Mouse (Mus musculus) spleen, postnatal 10 days (tissue): Measurements from ENCODE around the gene Oosp2.
A peak's percentile ranks its signal among the peaks of the same experiment; 100 is the strongest.

ENCODE experiments used
- DNase-seq, 2 experiments: peaks; one replicate each; pipeline ENCODE4 v3.0.0; 2021 to 2022; ENCODE audit warnings: low spot score in 2 of 2

Oosp2 gene

GRCm38 (mm10) chr19:11660459-11660858 is at the start of gene Oosp2:
TSS of gene Oosp2 (minus strand) at chr19:11660559.
- DNase-seq: no peak

DNA sequence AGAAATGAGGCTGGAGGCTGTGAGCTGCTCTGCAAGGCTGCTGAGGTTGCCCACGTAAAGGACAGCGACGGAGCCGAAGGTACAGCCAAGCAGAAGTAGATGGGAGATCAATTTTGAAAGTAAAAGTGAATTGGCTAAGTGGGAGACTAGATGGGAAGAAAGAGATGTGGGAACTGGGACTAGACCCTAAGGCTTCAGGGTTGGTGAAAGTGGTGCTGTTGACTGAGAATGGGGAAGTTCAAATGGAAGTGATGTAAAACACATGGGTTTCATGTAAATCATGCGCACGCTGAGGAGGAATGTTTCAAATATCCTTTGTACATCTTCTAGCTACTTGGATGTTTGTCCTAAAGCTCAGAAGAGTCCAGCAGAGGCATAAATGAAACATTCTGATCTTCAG is 38.0 kb upstream of the Oosp2 start:
- DNase-seq: no peak

DNA sequence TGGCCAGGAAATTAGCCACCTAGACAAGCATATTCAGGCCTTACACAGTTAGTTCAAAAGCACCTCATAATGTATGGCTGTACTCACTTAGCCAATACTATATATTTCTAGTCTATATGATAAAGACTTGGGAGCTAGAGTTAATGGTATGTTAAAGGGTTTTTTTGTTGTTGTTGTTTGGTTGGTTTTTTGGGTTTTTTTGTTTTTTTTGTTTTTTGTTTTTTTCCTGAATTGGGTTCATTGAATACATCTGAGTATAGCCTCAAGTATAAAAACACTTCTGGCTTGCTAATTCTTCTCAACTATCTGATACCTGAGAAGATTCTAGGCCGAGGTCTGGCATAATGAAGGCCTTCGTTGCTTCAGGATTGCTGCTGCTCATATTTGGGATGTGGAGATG is 36.4 kb upstream of the Oosp2 start, which contains the start of gene Oosp3:
Gene Oosp3, plus strand, starts transcription at position 301 of the 400 bp plus-strand sequence.
- no peak for DNase-seq

DNA sequence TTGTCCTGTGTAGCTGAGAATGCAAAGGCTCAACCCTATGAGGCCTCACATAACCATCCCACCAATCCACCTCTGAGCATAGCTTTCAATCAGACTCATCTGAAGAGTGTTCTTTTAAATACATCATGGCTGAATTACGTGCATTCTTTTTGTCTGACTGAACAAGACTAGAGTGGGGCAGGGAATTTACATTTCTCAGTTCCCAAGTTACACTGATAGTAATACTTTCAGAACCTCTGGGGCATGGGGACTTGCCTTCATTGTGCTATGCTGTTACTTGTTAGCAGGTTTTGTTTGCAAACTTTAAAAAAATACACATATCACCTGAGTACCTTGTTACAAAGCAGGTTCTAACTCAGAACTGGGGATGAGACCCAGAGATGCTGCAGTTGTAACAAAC is 31.1 kb upstream of the Oosp2 start:
- no peak for DNase-seq

DNA sequence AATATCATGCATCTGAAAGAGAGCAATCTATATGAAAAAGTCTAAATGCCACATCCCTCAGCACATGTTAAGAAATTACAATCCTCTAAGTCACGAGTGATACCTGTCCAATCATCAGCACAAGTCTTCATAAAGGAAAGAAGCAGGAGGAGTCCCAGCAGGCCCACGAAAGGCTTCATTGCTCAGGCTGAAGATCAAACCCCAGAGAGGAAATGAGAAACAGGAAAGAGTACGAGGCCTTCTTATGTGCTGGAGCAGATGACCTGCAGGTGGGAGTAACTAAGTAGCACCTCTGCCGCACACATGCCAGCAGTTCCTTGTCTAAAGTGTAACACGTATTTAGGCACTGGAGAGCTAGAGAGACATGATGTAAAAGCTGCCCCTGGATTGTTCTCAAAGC is 30.5 kb upstream of the Oosp2 start, which contains the start of gene Oosp1:
Gene Oosp1, minus strand, starts transcription at position 312 of the 400 bp plus-strand sequence.
- DNase-seq: no peak

DNA sequence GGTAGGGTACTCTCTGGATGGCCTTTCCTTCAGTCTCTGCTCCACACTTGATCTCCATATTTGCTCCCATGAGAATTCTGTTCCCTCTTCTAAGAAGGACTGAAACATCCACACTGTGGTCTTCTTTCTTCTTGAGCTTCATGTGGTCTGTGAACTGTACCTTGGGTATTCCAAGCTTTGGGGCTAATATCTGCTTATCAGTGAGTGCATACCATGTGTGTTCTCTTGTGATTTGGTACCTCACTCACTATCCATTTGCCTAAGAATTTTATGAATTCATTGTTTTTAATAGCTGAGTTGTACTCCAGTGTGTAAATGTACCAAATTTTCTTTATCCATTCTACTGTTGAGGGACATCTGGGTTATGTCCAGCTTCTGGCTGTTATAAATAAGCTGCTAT is 1.2 kb upstream of the Oosp2 start:
- no peak for DNase-seq

GRCm38 (mm10) chr19:11659142-11659541 is 1.2 kb downstream of the Oosp2 start:
- no peak for DNase-seq

- no peak for DNase-seq
These were observed 10.8 kb downstream of the Oosp2 start for GRCm38 (mm10) chr19:11649564-11649963.

GRCm38 (mm10) chr19:11646166-11646565 is 14.2 kb downstream of the Oosp2 start:
- no peak for DNase-seq

DNA sequence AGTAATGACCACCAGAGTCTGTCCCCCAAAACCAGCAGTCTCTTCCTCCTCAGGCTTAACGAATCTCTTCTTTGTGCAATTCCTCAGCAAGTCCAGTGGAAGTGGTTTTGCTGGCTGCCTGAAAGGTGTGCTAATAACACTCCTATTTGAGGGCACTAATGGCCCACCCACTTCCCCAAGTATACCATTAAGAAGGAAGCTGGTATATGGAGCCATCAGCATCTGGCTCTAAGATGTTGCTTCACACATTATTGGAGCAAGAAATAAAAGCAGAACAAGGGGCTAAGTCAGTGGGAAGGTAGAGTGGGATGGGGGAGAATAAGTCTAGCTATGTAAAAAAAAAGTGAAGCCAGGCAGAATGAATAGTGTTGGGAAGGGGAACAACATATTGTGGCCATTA is 19.6 kb downstream of the Oosp2 start, which contains the start of gene Ms4a3:
Gene Ms4a3, minus strand, starts transcription at position 120 of the 400 bp plus-strand sequence.
- DNase-seq: no peak

GRCm38 (mm10) chr19:11639038-11639437 is 21.3 kb downstream of the Oosp2 start:
- no peak for DNase-seq

- no peak for DNase-seq
These were observed 24.8 kb downstream of the Oosp2 start for GRCm38 (mm10) chr19:11635572-11635971.

DNA sequence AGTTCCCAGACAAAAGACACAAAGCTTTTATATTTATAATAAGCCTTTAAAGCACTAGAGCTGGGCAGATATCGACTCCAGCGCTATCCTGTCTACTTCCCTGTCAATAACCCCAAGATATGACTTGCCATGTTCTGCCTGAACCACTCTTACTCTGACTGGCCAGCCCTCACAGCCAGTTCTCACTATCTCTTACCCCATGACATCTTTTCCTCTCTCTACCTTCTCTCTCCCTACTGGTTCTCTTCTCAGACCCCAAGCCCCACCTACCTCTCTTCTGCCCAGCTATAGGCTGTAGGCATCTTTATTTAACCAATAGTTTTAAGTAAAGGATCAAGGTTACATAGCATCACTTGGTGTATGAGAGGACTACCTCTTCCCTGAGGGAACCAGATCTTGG is 26.0 kb downstream of the Oosp2 start:
- no peak for DNase-seq

DNA sequence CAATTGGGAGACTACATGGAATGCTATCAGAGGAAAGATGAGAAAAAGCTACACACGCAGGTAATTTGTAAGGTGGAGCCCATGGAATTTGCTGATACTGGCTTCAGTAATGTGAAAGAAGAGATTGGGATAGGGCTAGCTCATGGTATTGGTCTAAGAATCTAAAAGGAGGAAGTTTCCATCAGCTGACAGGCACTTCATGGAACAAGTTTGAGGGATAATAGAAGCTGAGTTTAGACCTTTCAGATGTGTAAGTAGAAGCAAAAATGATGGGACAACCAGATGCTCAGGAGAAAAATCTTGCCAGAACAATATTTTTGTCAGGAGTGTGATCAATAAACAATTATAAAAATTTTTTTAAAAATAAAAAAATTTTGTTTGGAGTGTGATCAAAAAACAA is 26.6 kb downstream of the Oosp2 start:
- DNase-seq: no peak

DNA sequence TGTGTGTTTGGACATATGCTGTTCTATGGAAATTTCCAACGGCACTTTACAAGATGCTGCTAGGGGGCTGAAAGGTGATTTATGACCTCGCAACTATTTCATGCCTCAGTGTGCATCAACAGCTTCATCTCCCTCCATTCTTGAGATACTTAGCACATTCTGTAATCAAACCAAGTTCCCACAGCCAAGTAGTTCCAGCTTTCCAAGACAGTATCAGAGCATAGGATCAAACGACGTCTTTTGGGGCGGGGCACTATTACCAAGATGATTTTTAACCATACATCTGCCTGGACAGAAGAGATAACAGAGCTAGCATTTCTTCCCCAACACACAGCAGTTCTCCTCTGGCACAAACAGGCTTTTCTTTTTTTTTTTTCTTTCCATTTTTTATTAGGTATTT is 35.1 kb downstream of the Oosp2 start:
- DNase-seq: no peak

GRCm38 (mm10) chr19:11624800-11625199 is 35.6 kb downstream of the Oosp2 start:
- DNase-seq: no peak

- DNase-seq: no peak
These were observed 36.8 kb downstream of the Oosp2 start, which contains the start of gene Ms4a2 for GRCm38 (mm10) chr19:11623551-11623950. TSS of gene Ms4a2 (minus strand) at chr19:11623719.

DNA sequence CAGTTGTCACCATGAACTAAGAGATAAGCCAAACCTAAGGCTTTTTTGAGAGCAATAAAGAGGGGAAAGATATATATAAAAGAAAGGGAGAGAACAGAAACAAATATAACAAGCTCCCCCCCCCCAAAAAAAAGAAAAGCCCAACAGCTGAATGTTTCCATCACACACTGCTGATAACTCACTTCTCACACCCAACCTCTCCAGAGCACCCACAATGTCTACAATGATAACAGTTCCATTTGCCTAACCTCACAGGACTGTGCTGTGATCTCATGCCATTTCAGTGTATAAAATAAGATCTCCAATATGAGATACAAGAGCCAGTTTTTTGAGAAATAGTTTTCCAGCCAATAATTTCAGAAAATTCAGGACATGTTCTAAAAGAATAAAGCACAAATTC is 42.4 kb downstream of the Oosp2 start:
- no peak for DNase-seq

GRCm38 (mm10) chr19:11614805-11615204 is 45.6 kb downstream of the Oosp2 start:
- DNase-seq: no peak

DNA sequence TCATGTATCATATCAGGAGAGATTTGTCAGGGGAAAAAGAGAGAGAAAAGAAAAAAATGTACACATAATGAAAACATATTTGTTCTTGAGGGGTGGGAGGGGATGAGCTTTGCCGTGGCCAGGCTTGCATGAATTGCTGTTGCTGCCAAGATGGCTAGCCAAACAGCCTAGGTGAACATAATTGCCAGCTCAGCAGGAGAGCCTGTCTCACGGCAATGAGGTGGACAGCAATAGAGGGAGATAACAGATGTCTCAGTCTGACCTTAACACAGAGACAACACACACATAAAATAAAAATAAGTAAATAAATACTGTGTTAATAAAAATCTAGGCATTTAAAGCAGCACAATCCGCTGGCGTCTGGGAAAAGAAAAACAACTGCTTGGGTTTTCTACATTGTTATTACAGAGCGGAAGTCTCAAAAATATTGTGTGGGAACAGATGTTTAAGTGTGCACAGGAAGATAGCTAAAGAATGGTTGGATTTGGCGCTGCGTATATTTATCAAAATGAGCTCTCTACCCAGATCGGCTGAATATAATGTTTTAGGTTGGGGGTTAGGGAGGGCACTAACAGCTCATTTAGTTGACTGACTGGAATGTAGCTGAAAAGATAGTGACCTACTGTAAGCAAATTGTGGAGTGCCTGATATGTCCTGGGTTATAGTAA is 46.4 kb downstream of the Oosp2 start:
- no peak for DNase-seq

DNA sequence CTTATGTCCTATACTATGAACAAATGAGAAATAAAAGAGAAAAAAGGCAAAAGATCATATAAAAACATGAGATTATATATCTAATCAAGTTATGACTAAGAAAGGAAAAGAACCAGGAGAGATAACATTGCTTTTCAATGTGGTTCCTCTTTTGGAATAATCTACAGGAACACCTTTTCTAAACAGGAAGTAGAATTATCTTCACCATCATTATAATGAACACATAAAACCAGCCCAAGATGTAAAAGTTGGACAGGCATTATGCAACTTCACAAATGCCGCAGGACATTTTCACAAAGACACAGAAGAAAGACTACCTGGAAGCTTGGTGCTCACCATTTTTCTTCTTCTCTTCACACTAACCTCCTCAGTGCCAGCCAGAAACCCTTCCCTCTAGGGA is 47.3 kb downstream of the Oosp2 start:
- no peak for DNase-seq

- DNase-seq: no peak
These were observed 48.1 kb downstream of the Oosp2 start for GRCm38 (mm10) chr19:11612293-11612692.

- DNase-seq: no peak
These were observed 48.8 kb downstream of the Oosp2 start for GRCm38 (mm10) chr19:11611541-11611945.

DNA sequence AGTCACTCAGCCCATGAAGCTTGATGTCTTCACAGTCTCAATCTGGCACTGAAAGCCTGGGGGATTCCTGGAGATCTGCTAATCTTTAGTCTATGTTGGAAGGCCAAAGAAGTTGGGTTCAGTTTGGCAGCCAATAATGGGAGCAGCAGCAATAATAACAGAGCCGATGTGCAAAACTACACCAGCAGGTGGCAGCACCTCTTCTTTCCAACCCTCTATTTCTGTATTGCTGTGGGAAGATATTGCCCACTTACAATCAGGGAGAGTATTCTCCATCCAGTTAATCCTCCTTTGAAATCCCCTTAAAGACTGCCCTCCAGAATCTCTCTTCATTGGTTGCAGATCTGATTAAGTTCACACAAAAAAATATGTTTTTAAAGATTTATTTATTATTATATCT is 52.2 kb downstream of the Oosp2 start:
- peak; percentile 35 to 70 for DNase-seq
